Mouse (Mus musculus) bone marrow, adult 2 months (tissue): ENCODE data around the gene Nelfb. TPM values are rescaled to one million over a fixed set of nuclear protein-coding genes. Genes with fewer than 3 reads are reported as not detected.

Source experiments
- H3K27ac ChIP-seq: fragments of 200-500 bp; 2 replicates; pipeline ENCODE4 v1.5.1; 2012; ENCODE audit warnings: low read depth, mild to moderate bottlenecking, control low read depth, inconsistent platforms, low read length; ENCODE audit not compliant: control insufficient read depth, poor library complexity, insufficient read depth
- H3K4me1 ChIP-seq: fragments of 200-500 bp; 2 replicates; pipeline ENCODE4 v1.6.1; 2011; ENCODE audit warnings: low read length; ENCODE audit not compliant: control insufficient read depth, insufficient read depth
- H3K4me3 ChIP-seq: fragments of 200-500 bp; replicated peaks from 2 replicates; pipeline ENCODE3; 2011; ENCODE audit warnings: mild to moderate bottlenecking, low read depth, low read length, control low read depth; ENCODE audit not compliant: control insufficient read depth
- CTCF ChIP-seq: fragments of 200-500 bp; IDR thresholded peaks from 2 replicates; pipeline ENCODE4 v1.5.1; 2011; ENCODE audit warnings: low read length, control low read depth; ENCODE audit not compliant: control insufficient read depth, insufficient read depth
- POLR2A ChIP-seq: fragments of 200-500 bp; IDR thresholded peaks from 2 replicates; pipeline ENCODE4 v1.6.1; 2011; ENCODE audit warnings: low read depth, mild to moderate bottlenecking, control low read depth, low read length, borderline replicate concordance; ENCODE audit not compliant: control insufficient read depth
- WGBS: fragments of 180-500 bp; shearing (Covaris S2); methylation state at CpG from one replicate; pipeline ENCODE4 v1.1.7; 2018; 5-methylcytosine and 5-hydroxymethylcytosine counted together
- polyA plus RNA-seq: library from polyadenylated mRNA; stranded (reverse); fragments of >200 nt; gene quantifications from 2 replicates; pipeline ENCODE4 v1.2.4, GENCODE M21; 2011; ENCODE audit warnings: low replicate concordance; ENCODE audit not compliant: missing spikeins, insufficient read depth, insufficient read length

Gene Nelfb
- polyA plus RNA-seq, 1 experiment, result 38.0 TPM

GRCm38 (mm10) chr2:25243342-25243741 is 32.1 kb upstream of the Nelfb start:
- WGBS, result 81% methylated on average over 8 of the region's 8 CpGs
- H3K27ac ChIP-seq, result no peak overlapping the region
- TF ChIP-seq CTCF, result no peak
- TF ChIP-seq POLR2A, result no peak
- no peak overlapping the region for H3K4me3 ChIP-seq
- peaks cover 2% of the 10 kb centered on the region for H3K4me1 ChIP-seq

GRCm38 (mm10) chr2:25242101-25242506 is 30.8 kb upstream of the Nelfb start, which contains the start of the genes Rnf208 and Cysrt1:
Rnf208 (plus strand) TSS chr2:25242255.
Cysrt1 (minus strand) TSS chr2:25242452.
- WGBS, result under 1% methylated on average over 56 of the region's 59 CpGs
- Histone ChIP-seq H3K27ac (no peak within 1 kb of the TSS; the same call in 1 of the 2 replicates), H3K4me3 (no peak within 1 kb of the TSS), H3K4me1 (peaks cover 2% of the 10 kb centered on the region)
- no peak for TF ChIP-seq POLR2A
- no peak for TF ChIP-seq CTCF

- peaks cover 2% of the 10 kb centered on the region for H3K4me1 ChIP-seq
- TF ChIP-seq CTCF (no peak), POLR2A (no peak)
Observed at GRCm38 (mm10) chr2:25241438-25241775, 30.1 kb upstream of the Nelfb start.

GRCm38 (mm10) chr2:25240723-25241437 is 29.6 kb upstream of the Nelfb start:
- Histone ChIP-seq H3K4me1 (peaks cover 2% of the 10 kb centered on the region), H3K4me3 (peak overlapping the region; percentile 51), H3K27ac (no peak overlapping the region; the same call in 1 of the 2 replicates)
- WGBS, result 2% methylated on average over 29 of the region's 29 CpGs
- no peak for TF ChIP-seq POLR2A
- TF ChIP-seq CTCF, result no peak

More at GRCm38 (mm10) chr2:25241438-25241775, 30.1 kb upstream of the Nelfb start:
- Histone ChIP-seq H3K27ac (no peak overlapping the region), H3K4me3 (no peak overlapping the region)
- WGBS, result 23% methylated on average over 6 of the region's 6 CpGs

- no peak overlapping the region for H3K4me3 ChIP-seq
- TF ChIP-seq CTCF (no peak), POLR2A (no peak)
- WGBS, result 57% methylated on average over 8 of the region's 8 CpGs
- peaks cover 2% of the 10 kb centered on the region for H3K4me1 ChIP-seq
- no peak overlapping the region for H3K27ac ChIP-seq
Observed at GRCm38 (mm10) chr2:25240310-25240709, 29.0 kb upstream of the Nelfb start.

- H3K4me1 ChIP-seq, result peaks cover 2% of the 10 kb centered on the region
- WGBS, result 83% methylated on average over 3 of the region's 3 CpGs
- no peak for TF ChIP-seq CTCF
- no peak for TF ChIP-seq POLR2A
Observed at GRCm38 (mm10) chr2:25239766-25240165, 28.5 kb upstream of the Nelfb start.

GRCm38 (mm10) chr2:25238106-25238505 is 26.8 kb upstream of the Nelfb start:
- TF ChIP-seq POLR2A, result no peak
- TF ChIP-seq CTCF, result no peak
- Histone ChIP-seq H3K27ac (no peak overlapping the region), H3K4me1 (peaks cover 2% of the 10 kb centered on the region), H3K4me3 (no peak overlapping the region)

More at GRCm38 (mm10) chr2:25239766-25240165, 28.5 kb upstream of the Nelfb start:
- Histone ChIP-seq H3K27ac (no peak overlapping the region), H3K4me3 (no peak overlapping the region)

GRCm38 (mm10) chr2:25237522-25237921 is 26.2 kb upstream of the Nelfb start:
- no peak for TF ChIP-seq POLR2A
- no peak for TF ChIP-seq CTCF
- Histone ChIP-seq H3K27ac (no peak overlapping the region), H3K4me3 (no peak overlapping the region), H3K4me1 (peaks cover 2% of the 10 kb centered on the region)
- 67% methylated on average over 4 of the region's 4 CpGs for WGBS
